Mouse (Mus musculus) heart, adult 2 months (tissue): Measurements from ENCODE around the gene Fndc3b. TPM values are rescaled to one million over a fixed set of nuclear protein-coding genes. Genes with fewer than 3 reads are reported as not detected.

Experiments used
- DNase-seq, 2 experiments: peaks; one replicate each; pipeline ENCODE4 v3.0.0; 2021
- H3K27ac ChIP-seq: fragments of 200-600 bp; 2 replicates; pipeline ENCODE4 v1.8.1; 2022
- H3K27me3 ChIP-seq: fragments of 200-500 bp; 2 replicates; pipeline ENCODE4 v1.6.1; 2012; ENCODE audit warnings: mild to moderate bottlenecking, low read length, inconsistent platforms, mixed read lengths; ENCODE audit not compliant: control insufficient read depth, insufficient read depth
- H3K36me3 ChIP-seq: fragments of 200-500 bp; 2 replicates; pipeline ENCODE4 v1.6.1; 2012; ENCODE audit warnings: low read length, inconsistent platforms; ENCODE audit not compliant: control insufficient read depth, insufficient read depth
- H3K4me1 ChIP-seq: fragments of 200-500 bp; 2 replicates; pipeline ENCODE4 v1.6.1; 2011; ENCODE audit warnings: low read length; ENCODE audit not compliant: control insufficient read depth, insufficient read depth
- H3K4me3 ChIP-seq: fragments of 200-600 bp; 2 replicates; pipeline ENCODE4 v1.8.1; 2022
- H3K79me2 ChIP-seq: fragments of 200-500 bp; replicated peaks from 2 replicates; pipeline ENCODE4 v1.6.1; 2012; ENCODE audit warnings: mild to moderate bottlenecking, inconsistent platforms, low read length, moderate library complexity, mixed read lengths; ENCODE audit not compliant: control insufficient read depth, insufficient read depth
- H3K9ac ChIP-seq: fragments of 200-500 bp; 2 replicates; pipeline ENCODE4 v1.6.1; 2012; ENCODE audit warnings: low read depth, mild to moderate bottlenecking, control low read depth, inconsistent platforms, low read length, mixed read lengths
- CTCF ChIP-seq: fragments of 200-600 bp; IDR thresholded peaks from 2 replicates; pipeline ENCODE4 v1.8.1; 2022; ENCODE audit warnings: antibody characterized with exemption, mild to moderate bottlenecking, moderate library complexity
- EP300 ChIP-seq: fragments of 200-500 bp; IDR thresholded peaks from 2 replicates; pipeline ENCODE4 v1.6.1; 2011; ENCODE audit warnings: low read depth, low read length, control low read depth; ENCODE audit not compliant: insufficient read depth
- POLR2A ChIP-seq: fragments of 200-500 bp; IDR thresholded peaks from 2 replicates; pipeline ENCODE4 v1.6.1; 2011; ENCODE audit warnings: mild to moderate bottlenecking, low read depth, low read length, control low read depth; ENCODE audit not compliant: insufficient read depth
- WGBS: fragments of 180-500 bp; shearing (Covaris S2); methylation state at CpG from one replicate; pipeline ENCODE4 v1.1.7; 2018; 5-methylcytosine and 5-hydroxymethylcytosine counted together
- intact Hi-C: fragments of 180-260 bp; cut with DNase I; formaldehyde crosslinking; loops from one replicate; pipeline ENCODE4 v1.15.1; 2025
- polyA plus RNA-seq: library from polyadenylated mRNA; depleted of rRNA; stranded (reverse); fragments of >200 nt; gene quantifications from 2 replicates; pipeline ENCODE4 v1.2.3, GENCODE M21; 2012
- total RNA-seq, 2 experiments: library from RNA; stranded (reverse); gene quantifications; 2 replicates each; pipeline ENCODE4 v1.2.3; 2021

Gene Fndc3b
- total and polyA plus RNA-seq, 3 experiments: 15.3 to 57.4 (median 52.1) TPM

DNA sequence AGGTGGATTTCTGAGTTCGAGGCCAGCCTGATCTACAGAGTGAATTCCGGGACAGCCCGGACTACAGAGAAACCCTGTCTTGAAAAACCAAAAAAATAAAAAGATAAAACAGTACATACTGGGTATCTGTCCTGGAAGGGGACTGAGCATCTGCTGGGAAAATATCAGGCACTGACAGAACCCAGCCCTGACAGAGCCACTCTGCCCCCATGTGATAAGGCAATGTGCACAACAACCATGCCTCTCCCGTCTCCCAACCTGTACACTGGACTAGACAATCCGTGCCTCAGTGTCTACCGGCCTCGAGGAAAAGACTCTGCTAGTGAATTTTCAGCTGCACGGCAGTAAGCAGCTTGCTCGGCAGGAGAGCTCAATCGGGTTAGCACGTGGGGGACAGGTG is 97.3 kb downstream of the Fndc3b start:
- H3K27ac ChIP-seq: no peak overlapping the region
- no peak overlapping the region for H3K4me3 ChIP-seq
- intact Hi-C loops: no loop called here
- peaks cover 28% of the 10 kb centered on the region for H3K4me1 ChIP-seq
- H3K79me2 ChIP-seq: peaks cover 5% of the 10 kb centered on the region
- H3K9ac ChIP-seq: no peak overlapping the region
- no peak for TF ChIP-seq CTCF
- no peak for TF ChIP-seq EP300
- no peak for TF ChIP-seq POLR2A
- no peak for DNase-seq
- 89% methylated on average over 11 of the region's 11 CpGs for whole genome bisulfite sequencing
- peaks cover 8% of the 10 kb centered on the region for H3K36me3 ChIP-seq
- no peaks in the 10 kb centered on the region for H3K27me3 ChIP-seq

DNA sequence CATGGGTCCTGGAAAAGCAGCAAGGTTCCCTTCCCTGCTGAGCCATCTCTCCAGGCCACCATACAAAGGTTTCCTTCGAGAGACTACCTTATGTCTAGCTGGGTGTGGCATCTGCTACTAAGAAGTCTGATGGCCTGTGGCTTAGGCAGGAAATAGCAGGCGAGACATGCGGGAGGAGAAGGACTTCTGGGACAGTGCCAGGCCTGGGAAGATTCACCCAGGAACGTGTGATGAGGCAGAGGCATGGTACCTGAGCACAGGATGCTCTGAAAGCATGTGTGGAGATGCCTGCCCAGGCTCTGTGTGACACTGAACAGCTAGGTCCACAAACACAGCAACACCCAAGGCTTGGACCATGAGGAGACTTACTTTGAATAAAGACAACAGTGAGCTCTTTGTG is 98.1 kb downstream of the Fndc3b start:
- H3K4me3 ChIP-seq: no peak overlapping the region
- TF ChIP-seq CTCF (no peak), EP300 (no peak), POLR2A (no peak)
- peaks cover 9% of the 10 kb centered on the region for H3K36me3 ChIP-seq
- H3K4me1 ChIP-seq: peaks cover 30% of the 10 kb centered on the region
- no peak overlapping the region for H3K9ac ChIP-seq
- H3K27me3 ChIP-seq: no peaks in the 10 kb centered on the region
- no peak overlapping the region for H3K27ac ChIP-seq
- DNase-seq: no peak
- peaks cover 5% of the 10 kb centered on the region for H3K79me2 ChIP-seq
- intact Hi-C loops: no loop called here
- WGBS: 27% methylated on average over 4 of the region's 4 CpGs

DNA sequence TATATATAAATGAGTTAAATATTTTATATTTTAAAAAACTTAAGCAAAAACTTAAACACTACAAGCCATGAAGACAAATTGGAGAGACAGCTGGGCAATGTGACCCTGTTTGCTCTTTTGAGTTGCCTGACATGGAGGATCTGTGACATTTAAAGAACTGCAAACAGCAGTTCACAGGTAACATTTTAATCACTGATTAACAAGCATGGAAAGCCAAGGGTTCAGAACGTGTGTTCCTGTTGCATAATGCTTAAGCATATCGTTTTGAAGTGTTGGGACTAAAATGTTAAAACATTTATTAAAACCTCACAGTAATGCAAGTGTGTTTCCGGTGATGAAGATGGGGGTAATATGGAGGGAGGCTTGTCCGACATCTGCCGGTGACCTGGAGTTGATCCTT is 99.1 kb downstream of the Fndc3b start:
- H3K4me1 ChIP-seq: peaks cover 29% of the 10 kb centered on the region
- WGBS: 87% methylated on average over 5 of the region's 5 CpGs
- H3K27me3 ChIP-seq: no peaks in the 10 kb centered on the region
- H3K36me3 ChIP-seq: peaks cover 5% of the 10 kb centered on the region
- H3K79me2 ChIP-seq: peaks cover 4% of the 10 kb centered on the region
- no peak for DNase-seq
- no peak overlapping the region for H3K27ac ChIP-seq
- no peak for TF ChIP-seq EP300
- no peak for TF ChIP-seq CTCF
- TF ChIP-seq POLR2A: no peak
- intact Hi-C loops: no loop called here
- H3K9ac ChIP-seq: no peak overlapping the region
- H3K4me3 ChIP-seq: no peak overlapping the region

- H3K9ac ChIP-seq: no peak overlapping the region
- peaks cover 4% of the 10 kb centered on the region for H3K79me2 ChIP-seq
- no peak overlapping the region for H3K4me3 ChIP-seq
- WGBS: 57% methylated on average over 4 of the region's 4 CpGs
- no peak for DNase-seq
- H3K27ac ChIP-seq: no peak overlapping the region
- intact Hi-C loops: no loop called here
- TF ChIP-seq POLR2A (no peak), EP300 (no peak), CTCF (no peak)
- H3K36me3 ChIP-seq: peaks cover 5% of the 10 kb centered on the region
- H3K27me3 ChIP-seq: no peaks in the 10 kb centered on the region
- peaks cover 18% of the 10 kb centered on the region for H3K4me1 ChIP-seq
These were observed 100.6 kb downstream of the Fndc3b start for GRCm38 (mm10) chr3:27610547-27610946.

DNA sequence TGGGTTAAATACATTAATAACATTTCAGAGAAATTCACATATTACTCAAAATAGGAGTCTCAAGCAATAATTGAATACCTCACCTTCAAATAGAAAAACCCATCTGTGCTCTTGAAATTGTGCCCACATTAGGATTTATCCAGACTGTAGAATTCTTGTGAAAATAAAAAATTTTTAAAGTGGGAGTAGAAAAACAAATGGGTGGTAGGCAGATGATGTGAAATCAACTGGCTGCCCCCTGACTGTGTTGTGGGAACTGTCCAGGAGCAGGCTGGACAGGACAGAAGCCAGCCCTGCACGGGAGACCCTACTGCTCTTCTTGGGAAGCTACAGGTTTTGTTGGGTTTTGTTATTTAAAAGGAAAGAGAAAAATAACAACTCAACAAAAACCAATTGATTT is 101.0 kb downstream of the Fndc3b start:
- WGBS: 52% methylated on average over 1 of the region's 1 CpGs

GRCm38 (mm10) chr3:27607796-27608151 is 103.3 kb downstream of the Fndc3b start:
- TF ChIP-seq POLR2A (no peak), EP300 (no peak), CTCF (no peak)
- 0 out of 2 replicates have a peak overlapping the region, but pooled peaks have one; percentile 10 for H3K9ac ChIP-seq
- H3K79me2 ChIP-seq: 0 out of 2 replicates have a peak, but pooled peaks cover 1% of the 10 kb centered on the region
- intact Hi-C loops: no loop called here
- peak in 1 of 2 experiments; percentile 61 for DNase-seq
- H3K4me3 ChIP-seq: no peak overlapping the region
- peak overlapping the region; percentile 76 for H3K27ac ChIP-seq
- H3K36me3 ChIP-seq: peaks cover 5% of the 10 kb centered on the region
- 8% methylated on average over 7 of the region's 7 CpGs for WGBS
- no peaks in the 10 kb centered on the region for H3K27me3 ChIP-seq
- peaks cover 23% of the 10 kb centered on the region for H3K4me1 ChIP-seq

More for the DNA sequence above, 101.0 kb downstream of the Fndc3b start:
- no peak overlapping the region for H3K4me3 ChIP-seq
- peaks cover 5% of the 10 kb centered on the region for H3K36me3 ChIP-seq
- no peak for DNase-seq
- no peaks in the 10 kb centered on the region for H3K27me3 ChIP-seq
- no peak overlapping the region for H3K27ac ChIP-seq
- H3K9ac ChIP-seq: no peak overlapping the region
- H3K4me1 ChIP-seq: peaks cover 18% of the 10 kb centered on the region
- intact Hi-C loops: no loop called here
- TF ChIP-seq POLR2A (no peak), EP300 (no peak), CTCF (no peak)
- H3K79me2 ChIP-seq: peaks cover 4% of the 10 kb centered on the region
